Mouse (Mus musculus) testis, adult 2 months (tissue): ENCODE measurements around the gene Slc38a1.

Experiments
- CTCF ChIP-seq: fragments of 200-500 bp; IDR thresholded peaks from 2 replicates; pipeline ENCODE4 v1.5.1; 2012; ENCODE audit warnings: low read depth, mild to moderate bottlenecking, inconsistent platforms, low read length, moderate library complexity; ENCODE audit not compliant: control insufficient read depth, insufficient read depth, insufficient replicate concordance
- POLR2A ChIP-seq: fragments of 200-500 bp; IDR thresholded peaks from 2 replicates; pipeline ENCODE4 v1.6.1; 2012; ENCODE audit warnings: low read depth, mild to moderate bottlenecking, inconsistent platforms, low read length, moderate library complexity; ENCODE audit not compliant: control insufficient read depth

GRCm38 (mm10) chr15:96576998-96577397 lies 65.7 kb downstream of the Slc38a1 start:
- no peak for TF ChIP-seq CTCF
- no peak for TF ChIP-seq POLR2A
